Mouse (Mus musculus) thymus, postnatal 10 days (tissue): Measurements from ENCODE around the gene Ppp2r1b.

ENCODE experiments used
- DNase-seq, 2 experiments: peaks; one replicate each; pipeline ENCODE4 v3.0.0; 2021; ENCODE audit warnings: low spot score in 2 of 2

Gene Ppp2r1b

DNA sequence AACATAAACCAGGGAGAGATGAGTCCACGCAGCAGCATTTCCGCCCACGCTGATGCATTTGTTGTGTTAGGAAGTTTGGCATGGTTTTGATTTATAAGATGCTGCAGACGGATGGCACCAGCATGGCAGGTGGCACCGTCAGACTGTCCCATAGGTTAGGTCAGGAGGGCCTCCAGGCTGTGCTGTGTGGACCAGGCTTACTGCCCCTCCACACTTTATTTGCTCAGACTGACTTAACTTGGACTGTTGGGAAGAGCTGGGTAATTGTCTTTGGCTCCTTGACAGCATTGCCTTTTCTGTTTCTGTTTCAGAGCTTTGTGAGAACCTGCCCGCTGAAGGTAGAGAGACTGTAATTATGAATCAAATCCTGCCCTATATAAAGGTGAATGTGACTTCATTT, 21.9 kb downstream of the Ppp2r1b start:
- no peak for DNase-seq

DNA sequence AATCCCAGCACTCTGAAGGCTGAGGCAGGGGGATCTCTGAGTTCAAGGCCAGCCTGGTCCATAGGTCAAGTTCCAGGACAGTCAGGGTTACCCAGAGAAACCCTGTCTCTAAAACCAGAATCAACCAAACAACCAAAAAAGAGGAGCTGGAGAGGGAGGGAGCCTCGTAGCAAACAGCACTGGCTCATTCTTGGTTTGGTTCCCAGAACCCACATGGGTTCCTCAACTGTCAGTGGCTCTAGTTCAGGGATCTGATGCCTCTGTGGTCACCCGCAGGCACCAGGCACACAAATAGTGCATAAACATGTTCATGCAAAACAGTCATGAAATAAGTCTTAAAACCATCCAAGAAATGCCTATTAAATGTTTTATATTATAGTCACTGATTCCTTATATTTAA, 23.1 kb downstream of the Ppp2r1b start:
- no peak for DNase-seq

DNA sequence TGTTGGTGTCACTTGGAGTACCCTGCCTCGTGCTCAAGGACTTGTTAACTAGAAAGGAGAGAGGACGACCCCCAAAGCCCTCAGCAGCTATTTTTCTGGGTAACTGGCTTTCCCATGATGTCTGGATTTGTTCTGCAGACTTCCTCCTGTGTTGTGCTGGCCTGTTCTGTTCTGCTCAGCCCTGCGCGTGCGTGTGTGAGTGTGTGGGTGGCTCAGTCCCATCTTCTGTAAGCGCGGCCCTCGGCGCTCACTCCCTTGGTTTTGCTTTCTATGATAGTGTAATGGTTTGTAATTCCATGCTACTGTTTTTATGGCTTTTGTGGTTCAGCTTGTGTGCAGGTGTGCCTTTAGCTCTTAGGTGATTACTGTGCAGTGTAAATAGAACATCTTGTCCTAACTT, 28.1 kb downstream of the Ppp2r1b start:
- no peak for DNase-seq

DNA sequence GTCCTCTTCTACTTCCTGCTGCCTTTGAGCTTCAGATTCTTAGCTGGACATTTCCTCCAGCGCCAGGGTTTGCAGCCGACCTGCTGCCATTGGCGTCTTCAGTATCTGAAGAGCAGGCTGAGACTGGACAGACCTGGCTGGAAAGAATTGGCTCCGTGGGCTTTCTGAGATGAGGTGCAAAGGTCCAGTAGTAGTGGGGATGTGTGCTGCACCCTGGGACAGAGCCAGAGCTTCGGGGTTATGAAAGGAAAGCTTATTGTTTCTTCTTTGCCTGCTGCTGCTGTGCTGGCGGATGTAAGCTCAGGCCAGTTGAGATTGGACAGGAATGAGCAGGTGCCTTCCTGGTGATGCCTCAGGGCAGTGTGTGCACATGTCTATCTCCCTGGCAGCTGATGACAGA, 28.9 kb downstream of the Ppp2r1b start:
- no peak for DNase-seq

DNA sequence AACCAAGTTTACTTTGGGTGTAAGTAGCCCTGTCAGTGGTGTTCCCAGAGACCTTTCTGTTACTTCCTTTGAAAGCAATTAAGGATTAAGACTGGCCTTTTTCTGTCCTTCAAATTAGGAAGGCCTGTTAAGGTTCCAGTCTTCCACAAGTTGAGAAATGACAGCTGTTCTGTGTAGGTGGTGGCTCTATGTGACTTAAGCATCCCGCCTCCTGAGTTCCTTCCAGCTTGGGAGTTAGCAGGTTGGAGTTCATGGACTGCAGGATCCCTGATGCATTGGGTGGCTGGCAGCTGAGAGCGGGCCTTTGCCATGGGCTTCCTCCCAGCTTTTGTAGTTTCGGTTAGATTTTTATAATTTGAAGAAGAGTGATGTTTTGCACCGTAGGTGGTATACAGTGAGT, 30.4 kb downstream of the Ppp2r1b start:
- DNase-seq: no peak

DNA sequence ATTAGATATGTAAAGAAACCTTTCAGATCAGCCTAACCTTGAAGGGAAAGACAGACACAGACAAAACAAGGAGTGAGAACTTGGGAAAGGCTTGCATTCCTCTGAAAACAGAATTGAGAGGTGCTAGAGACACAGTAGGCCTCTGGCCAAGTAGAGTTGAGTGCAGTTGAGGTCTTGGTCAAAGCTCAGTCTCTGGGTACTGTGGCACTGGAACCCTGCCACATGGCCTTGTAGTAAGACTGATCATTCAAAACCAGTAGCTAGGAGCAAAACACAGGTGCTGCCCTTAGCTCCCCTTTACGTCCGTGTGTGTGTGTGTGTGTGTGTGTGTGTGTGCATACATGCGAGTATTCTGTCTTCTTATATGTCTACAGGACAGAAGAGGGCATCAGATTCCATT, 31.2 kb downstream of the Ppp2r1b start:
- DNase-seq: no peak

DNA sequence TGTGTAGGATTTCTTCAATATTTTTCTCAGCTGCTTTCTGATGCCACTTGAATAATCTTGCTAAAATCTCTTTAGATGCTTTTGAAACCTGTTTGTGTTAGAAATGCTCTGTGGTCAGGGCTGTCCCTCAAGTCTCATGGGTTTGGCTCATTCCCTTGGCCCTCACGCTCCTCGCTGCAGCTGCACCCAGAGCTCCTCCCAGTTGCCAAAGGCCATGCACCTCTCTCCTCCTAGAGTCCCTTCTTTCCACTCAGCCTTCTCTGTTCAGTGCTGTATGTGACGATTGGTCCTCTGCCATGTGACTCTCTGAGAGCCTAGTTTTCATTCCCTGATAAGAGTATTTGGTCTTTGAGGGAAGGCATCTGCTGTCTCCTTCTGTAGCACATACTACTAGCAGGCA, 32.3 kb downstream of the Ppp2r1b start:
- DNase-seq: no peak

DNA sequence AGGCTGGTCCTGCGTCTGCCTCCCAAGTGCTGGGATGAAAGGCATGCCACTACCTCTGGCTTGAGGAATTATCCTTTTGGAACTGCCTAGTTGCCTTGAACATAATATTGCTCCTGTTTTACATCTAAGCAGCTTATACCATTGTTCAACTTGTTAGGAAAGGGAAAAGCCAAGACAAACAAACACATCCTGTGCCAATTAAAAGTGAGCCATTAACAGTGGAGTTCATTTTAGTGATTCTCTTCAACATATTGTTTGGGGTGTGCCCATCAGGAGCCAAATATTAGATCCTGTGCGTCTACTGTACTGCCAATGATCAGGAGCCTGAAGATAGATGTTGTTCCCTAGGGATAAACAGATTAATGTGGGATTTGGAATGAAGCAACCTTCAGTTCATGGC, 37.1 kb downstream of the Ppp2r1b start:
- DNase-seq: no peak

DNA sequence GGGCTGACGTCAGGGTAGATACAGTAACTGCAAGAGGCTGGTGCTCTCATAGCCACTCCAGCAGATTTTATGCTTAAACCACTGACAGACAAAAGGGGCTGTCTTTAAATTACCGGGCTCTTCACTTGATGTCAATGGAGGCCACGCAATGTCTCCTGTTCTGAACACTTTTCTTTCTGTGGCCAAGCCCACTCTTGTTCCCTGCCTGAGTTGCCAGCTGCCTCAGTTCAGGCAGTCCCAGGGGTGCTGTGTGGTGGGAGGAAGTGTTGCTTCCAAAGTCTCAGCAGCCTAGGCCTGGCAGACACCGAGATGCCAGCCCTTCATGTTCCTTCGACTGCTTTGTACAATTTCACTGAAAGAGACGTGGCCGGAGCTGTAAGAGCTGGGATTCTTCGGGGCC, 39.0 kb downstream of the Ppp2r1b start:
- DNase-seq: no peak

DNA sequence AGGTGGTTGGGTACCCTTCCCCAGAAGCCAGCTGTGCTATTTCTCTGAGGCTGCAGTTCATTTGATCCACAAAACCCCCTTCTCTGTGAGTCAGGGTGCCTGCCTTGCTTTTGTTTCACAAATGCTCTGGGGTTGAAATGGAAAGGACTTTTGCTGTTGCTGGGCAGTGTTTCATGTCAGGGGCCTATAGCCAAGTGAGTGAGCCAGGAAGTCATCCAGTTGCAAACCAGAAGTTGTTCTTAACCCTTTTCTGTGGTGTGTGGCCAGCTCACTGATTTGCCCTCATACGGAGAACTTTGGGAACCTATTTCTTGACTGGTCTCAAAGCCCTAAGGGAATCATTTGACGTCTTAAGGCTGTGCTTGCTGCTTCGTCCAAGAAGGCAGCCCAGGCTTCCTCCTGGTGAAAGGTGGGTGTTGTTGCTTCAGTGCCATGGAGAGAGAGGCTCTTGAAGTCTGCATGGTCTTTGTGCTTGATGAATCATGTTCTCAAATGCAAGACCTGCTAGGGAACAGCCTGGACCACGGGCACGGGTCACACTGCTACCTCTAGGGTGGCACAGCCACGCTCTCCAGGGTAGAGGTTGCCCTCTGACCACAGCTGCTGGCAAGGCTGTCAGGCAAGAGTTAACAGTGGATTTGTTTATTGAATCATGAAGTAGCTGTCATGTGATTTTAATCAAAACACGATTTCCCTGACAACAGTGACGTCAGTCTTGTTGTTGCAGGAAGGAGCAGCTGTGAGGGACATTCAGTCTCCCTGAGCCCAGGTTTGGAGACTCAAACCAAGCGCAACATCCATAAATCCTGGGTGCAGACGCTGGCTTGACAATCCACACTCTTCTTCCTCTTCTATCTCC, 39.9 kb downstream of the Ppp2r1b start:
- DNase-seq: no peak

DNA sequence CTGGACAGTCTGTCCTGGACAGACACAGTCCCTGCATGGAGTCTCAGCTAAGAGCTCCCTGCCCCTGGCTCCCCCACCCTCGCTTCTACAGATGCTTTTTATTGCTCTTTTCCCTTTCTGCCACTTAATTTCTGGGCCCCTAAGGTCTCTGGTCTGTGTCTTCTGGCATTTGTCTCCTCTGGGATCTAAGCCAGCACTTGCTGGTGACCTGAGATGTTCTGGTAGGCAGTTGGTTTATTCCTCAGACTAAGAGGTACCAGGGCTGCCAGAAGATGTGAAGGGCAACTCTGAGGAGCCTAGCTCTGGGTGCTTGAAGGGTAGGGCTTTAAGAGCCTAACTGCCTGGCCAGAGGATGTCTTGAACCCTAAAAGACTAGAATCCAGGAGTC, 40.5 kb downstream of the Ppp2r1b start:
- DNase-seq: no peak

DNA sequence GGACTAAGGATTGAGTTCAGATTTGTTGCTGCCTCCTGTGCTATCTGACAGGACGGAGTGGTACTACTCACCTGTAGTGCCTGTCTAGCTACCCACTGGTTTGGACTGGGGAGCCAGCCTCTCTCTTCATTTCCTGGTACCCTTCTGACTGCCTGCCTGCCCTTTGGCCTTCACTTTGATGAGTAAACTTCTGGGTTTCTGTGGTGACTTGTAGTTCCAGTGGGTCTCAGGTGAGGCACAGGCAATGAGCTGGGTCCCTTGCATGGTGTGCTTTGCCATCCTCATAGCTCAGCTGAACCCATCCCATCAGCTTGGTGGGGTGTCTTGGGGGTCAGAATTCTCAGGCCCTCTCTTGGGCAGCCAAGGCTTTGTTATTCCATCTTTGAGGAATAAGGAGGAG, 41.8 kb downstream of the Ppp2r1b start:
- DNase-seq: no peak

DNA sequence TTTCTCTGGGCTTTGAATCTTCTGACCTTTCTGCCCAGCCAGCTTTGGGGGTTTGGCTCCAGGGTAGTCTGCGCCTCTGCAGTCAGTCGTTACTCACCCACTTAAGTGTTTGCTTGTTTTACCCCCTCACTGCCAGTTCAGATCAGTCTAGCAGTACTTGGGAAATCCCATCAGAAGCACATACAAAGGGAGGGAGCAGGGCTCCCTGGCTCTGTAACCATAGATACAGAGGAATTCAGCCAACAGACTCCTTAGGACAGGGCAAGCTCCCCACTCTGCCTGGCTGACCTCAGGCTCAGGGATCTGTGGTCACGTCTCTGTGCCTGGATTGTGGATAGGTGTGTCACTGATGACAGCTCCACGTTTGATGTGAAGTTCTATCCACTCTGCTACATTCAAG, 42.2 kb downstream of the Ppp2r1b start:
- DNase-seq: no peak

DNA sequence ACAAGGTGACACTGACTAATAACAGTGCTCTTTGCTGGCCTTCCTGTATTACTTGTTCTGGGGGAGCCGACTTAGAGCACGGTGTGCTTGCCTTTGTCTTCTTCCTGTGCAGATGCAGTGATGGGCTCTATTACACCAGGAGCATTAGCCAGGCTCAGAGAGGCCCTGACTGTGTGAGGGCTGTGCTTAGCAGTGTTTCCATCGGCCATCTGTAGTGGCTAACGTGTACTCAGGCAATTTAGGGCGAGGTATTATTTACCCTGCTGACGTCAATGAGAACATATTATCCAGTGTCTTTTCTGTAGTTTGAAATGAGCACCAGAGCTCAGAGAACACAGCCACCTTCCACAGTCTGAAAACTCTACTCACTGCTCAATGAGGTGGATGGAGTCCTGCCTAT, 44.1 kb downstream of the Ppp2r1b start:
- no peak for DNase-seq

DNA sequence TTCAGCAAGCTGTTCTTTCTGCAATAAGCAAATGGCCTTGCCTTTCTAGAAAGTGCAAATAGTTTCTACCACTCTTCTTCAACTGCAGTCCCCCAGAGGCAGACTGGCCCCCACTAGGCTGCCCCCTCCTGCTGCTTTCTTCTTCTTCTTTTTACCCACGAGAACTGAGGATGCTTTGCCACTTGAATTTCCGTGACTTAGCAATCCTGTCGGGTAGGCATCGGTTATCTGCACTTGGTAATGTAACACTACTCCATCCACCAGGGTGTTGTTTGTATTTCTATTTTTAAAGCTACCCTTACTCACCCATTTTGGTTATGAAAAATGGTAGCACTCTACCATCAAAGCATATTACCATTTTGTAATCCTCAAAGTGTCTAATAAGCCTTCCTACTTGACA, 44.9 kb downstream of the Ppp2r1b start:
- DNase-seq: no peak

DNA sequence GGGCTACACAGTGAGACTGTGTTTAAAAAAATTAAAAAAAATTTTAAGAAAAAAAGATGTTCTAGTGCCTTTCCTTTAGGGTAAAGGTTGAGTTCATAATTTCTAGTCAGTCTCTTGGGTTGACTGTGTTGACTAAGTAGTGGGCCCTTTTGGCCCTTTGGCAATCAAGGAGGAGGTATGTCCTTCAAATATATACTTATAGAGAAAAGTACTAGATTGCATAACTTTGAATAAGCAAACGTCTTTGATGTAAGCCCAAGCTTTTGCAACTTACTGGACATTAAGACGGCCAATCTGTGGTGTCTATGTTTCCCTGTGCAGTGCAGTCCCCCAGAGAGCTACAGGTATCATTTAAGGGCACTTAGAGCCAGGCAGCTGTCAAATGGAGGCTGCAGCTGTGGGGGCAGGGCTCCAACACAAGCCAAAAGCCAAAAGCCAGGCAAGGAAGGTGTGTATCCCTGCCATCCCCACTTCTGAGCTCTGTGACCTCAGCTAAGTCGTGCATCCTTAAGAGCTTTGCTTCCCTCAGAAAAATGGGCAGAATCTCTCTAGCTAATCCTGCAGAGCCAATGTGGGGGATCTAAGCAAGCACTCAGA, 45.5 kb downstream of the Ppp2r1b start:
- no peak for DNase-seq

DNA sequence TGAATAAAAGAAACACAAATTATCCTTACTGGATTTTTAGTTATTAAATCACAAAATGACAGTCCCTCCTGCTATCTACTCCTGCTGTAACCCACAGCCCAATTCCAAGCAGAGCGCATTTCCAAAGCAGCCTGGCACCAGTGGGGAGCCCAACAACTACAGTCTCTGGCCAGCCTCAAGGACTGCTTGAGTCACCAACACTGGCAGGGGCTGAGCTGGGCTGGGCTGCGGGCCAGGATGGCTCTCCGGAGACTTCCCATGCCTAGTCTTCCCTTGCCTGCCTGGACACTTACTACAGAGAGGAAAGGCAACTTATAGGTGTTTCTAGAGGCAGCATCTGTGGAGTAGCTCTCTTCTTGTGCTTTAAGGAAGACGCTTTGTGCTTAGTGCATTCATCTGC, 48.6 kb downstream of the Ppp2r1b start:
- no peak for DNase-seq

DNA sequence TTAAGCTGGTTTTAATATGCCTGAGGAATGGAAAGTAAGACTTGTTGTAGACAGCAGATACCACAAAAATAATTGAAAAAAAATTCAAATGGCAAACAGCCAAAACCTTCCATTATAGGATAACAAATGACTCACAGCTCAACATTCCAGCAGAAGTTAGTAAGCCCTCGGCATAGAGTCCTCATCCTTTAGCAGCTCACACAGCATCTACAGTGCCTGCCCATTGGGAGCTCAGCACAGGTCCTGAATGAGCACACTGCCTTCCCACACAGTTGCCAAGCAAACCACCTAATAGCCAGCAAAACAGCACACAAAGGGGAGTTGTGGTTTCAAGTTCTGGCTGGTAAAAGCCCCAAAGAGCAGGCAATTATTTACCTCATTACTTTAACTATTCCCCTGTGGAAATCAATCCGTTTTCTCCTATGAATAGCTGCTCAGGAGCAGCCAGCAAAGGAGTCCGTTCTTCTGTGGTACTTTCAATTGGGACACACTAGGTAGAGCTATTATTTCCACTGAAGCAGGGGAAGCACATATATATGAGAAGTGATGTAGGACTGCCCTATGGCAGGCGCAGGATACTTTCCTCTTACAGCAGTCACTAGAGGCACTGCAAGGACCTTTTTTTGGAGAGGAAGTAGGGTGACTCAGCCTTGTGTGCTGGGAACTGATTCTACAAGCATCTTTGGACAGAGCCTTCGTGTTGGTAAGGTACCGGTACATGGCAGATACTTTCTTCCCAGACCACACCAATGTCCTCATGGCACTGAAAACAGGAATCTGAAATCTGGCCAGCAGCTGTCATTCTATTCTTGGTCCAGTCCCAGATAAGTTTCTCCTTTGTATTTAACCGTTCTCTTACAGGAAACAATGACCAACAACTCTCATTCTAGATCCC, 55.2 kb downstream of the Ppp2r1b start:
- DNase-seq: no peak

DNA sequence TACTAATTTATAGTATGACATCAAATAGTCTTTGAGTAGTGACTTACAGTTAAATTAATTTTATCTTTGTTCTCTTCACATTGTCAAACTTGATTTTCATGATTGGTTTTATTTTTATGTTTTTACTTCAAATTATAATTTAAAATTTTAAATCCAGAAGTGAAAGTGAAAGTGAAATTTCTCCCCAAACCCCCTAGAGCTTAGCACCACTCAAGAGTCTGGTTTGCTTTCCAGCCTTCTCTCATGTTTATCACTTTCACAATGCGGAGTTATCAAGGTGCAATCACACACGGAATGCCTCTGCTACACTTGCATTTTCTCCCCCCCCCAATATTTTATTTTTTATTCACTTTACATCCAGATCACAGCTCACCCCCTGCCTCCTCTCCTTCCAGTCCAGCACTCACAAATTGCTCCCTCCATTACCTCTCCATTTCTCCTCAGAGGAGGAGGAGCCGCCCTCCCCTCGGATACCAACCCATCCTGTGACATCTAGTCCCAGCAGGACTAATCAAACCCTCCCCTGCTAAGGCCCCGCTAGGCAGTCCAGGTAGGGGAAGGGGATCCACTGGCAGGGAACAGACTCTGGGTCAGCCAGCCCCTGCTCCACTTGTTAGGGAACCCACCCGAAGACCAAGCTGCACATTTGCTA, 59.2 kb downstream of the Ppp2r1b start:
- no peak for DNase-seq

DNA sequence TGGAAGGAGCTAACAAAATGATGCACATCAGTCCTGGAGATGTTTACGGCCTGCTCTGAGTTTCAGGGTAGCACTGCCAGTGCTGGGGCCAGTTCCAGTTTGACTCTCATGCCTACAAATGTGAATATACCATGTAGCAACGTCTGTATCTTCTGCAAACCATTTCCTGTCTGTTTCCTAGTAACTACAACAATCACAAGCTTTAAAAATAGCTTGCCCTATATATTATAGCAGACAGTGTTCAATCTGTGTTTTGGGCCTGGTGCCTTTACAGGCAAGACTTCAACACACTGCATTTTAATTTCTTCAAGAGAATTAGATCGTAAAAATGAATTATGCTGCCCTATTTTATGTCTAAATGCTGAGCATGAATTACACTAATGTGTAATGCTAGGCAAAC, 60.2 kb downstream of the Ppp2r1b start:
- DNase-seq: no peak

DNA sequence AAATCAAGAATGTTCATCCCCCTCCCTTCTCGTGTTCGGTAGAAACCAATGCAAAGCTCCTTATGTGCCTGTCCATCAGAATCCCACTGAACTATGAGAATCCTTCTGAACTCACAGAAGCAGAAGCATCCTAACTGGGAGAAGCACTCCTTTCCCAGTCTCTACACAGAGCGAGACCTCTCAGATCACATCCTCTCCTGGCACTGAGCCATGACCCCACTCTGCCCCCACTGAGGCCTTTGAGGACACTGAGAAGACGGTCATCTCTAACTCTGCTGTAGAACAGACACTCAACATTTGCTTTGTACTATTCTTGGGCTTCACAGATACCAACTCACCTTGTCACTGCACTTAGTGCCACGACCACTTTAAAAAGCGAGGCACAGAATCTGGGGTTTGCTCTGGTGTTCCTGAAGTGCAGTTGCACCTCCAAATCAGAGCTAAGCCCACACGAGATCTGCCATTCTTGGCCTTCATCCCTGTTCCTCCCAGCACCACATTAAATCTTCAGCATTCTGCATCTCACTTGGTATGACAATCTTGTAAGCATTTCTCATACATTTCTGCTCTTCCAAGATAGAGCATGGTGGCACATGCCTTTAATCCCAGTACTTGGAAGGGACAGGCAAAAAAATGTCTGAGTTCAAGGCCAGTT, 66.9 kb downstream of the Ppp2r1b start:
- no peak for DNase-seq

DNA sequence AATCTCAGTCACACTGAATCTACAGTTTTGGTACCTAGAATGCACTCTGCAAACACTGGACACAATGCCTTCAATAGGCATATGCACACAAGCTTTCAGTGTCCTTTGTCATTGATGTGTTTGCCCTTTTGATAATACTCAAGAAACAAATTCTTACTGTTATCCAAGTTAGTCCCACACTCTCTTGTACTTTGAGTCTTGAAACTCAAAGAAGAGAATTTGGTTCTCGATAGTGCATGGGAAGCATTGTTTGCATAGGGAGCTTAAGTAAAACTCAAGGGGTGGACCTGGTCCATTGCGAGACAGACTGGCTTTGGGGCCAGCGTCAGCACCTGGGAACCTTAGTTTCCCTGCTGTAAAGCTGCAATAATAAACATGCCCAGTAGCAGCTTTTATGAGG, 73.0 kb downstream of the Ppp2r1b start:
- no peak for DNase-seq
